Mouse (Mus musculus) frontal cortex, adult 2 months (tissue): Measurements from ENCODE around the gene Lrrc75a. TPM values are rescaled to one million over a fixed set of nuclear protein-coding genes. Genes with fewer than 3 reads are reported as not detected.

ENCODE experiments used
- DNase-seq, 2 experiments: peaks; one replicate each; pipeline ENCODE4 v3.0.0; 2022; ENCODE audit warnings: low spot score in 1 of 2; ENCODE audit errors: extremely low spot score in 1 of 2
- polyA plus RNA-seq: library from polyadenylated mRNA; depleted of rRNA; stranded (reverse); fragments of >200 nt; gene quantifications from 2 replicates; pipeline ENCODE4 v1.2.3, GENCODE M21; 2012

Gene Lrrc75a
- polyA plus RNA-seq, 1 experiment: 19.9 TPM

- DNase-seq: peak; percentile 56 to 83
Measured at GRCm38 (mm10) chr11:62645732-62646494, 2.4 kb downstream of the Lrrc75a start.

DNA sequence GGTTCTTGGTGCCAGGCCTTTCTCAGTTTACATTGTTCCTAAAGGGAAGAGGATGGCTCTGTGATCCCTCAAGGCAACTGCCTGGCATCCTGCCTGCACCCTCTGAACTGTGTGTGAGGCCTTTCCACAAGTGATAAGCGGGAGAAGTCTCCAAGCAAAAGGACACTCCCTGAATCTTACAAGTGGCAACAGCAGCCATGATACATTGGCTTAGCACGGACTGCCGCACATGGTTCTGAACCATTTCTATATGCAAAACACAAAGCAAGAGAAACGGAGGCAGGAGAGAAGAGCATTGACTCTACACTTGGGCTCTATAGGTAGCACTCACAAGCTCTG is 3.0 kb downstream of the Lrrc75a start:
- no peak for DNase-seq

DNA sequence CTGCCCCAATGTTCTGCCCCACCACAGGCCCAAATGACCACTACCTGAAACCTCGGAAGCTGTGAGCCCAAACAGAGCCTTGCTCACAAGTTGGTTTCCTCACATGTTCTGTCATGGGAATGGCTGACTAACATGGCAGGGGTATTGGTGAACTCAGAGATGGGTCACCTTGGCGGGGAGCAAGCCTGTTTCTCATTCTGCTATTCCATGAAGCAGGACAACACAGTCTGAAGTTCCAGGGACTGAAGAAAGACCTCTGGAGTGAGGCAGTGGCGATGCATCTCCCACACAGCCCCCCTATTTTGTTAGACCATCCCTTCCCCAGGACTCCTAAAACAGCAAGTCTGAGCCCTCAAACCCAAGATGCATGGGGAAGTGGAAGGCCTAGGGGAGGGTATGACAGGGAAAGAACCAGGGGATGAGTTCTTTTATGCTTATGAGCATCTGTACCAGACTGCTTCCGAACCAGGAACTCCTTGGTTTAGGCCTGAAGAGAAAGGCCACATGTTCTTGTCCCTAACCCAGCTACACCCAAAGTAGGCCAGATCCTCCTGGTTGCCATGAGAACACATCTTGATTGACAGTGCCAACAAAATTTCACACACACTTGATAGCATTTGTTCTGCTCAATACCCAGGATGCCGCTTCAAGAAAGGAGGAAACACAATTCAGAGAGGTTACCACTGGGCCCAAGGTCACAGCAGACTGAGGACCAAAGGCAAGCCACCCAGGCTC is 3.6 kb downstream of the Lrrc75a start:
- DNase-seq: no peak

GRCm38 (mm10) chr11:62643681-62644363 is 4.5 kb downstream of the Lrrc75a start:
- DNase-seq: no peak

GRCm38 (mm10) chr11:62643011-62643631 is 5.2 kb downstream of the Lrrc75a start:
- DNase-seq: no peak

DNA sequence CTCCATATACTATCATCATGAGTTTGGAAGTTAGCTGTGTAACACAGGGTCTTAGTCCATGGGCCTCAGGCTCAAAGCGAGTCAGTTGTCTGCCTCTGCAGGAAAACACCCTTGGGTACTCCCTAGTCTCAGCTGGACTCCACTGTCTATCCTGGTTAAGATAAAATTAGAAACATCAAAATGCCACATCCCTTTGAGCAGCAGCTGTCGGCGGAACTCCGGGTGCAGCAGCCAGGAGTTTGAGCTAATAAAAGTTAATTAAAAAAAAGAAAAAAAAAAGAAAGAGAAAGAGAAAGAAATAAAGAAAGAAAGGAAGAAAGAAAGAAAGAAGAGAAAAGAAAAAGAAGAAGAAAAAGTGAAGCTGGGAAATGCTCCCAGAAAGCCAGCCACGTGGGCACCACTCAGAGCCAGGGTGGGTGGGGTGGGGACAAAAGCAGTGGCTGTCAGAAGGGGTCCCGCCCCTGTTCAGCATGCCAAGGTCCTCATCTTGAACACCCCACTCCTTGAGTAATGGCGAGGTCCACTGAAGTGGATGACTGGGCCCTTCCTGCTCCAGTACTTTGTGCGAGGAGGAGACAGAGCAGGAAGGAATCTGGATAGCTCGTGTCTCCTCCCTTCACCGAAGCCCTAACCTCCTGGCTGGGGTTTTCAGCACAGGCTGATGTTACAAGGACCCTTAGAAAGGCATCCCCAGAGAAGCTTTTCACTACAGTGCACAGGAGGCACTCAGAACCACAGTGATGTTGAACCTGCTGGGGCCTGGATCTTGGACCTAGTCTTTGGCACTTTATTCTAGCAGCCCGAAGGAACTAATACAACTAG is 6.1 kb downstream of the Lrrc75a start:
- DNase-seq: no peak

DNA sequence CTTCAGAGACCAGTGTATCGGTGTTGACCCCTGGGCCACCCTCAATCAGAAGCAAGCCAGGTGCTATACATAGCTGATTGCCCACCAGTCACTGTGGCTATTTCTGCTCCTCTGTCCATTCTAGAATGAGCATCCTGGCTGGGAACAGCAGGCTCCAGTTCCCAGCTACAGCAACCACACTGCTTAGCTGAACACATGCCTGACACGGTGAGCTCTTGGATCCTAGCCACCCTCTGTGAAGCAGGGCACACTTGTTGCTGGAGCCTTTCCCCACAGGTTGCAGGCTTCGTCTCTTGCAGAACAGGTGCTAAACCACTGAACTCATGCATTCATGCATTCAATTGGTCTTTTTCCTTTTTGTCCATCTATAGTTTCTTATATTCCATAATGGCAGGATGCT is 7.9 kb downstream of the Lrrc75a start:
- DNase-seq: no peak

DNA sequence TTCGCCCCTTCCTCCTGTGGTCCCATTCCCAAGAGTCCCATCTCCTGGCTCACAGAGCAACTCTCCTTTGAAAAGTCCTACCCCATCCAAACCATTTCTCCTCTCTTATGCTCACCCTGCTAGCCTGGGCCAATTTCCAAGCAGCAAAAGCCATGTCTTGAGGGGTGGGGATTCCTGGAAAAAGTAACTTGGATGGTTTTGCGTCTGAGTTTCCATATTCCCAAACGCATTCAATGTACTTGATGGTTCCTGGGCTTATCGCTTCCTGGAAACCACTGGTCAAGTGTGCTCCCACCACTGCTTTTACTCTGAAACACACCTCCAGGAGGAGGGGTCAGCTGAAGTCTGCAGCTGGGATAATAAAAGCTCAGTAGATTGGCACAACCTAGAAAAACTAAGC is 9.9 kb downstream of the Lrrc75a start:
- no peak for DNase-seq

DNA sequence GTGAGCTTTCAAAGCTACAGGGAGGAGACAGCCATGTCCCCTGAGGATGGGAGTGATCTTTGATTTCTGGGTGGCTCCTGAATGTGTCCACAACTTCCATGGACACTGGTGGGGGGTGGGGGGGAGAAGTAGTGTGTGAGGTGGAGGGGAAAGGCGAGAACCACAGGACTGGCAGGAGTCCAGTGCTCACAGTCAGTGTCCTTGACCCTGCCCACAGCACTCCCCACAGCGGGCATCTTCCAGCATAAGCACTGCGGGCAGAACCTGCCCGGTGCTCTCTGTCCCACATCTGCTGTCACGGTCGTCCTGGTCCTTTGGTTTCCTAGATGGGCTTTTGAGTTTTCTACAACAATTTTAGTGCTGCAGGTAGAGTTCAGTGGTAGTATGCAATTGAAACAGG is 10.5 kb downstream of the Lrrc75a start:
- no peak for DNase-seq

DNA sequence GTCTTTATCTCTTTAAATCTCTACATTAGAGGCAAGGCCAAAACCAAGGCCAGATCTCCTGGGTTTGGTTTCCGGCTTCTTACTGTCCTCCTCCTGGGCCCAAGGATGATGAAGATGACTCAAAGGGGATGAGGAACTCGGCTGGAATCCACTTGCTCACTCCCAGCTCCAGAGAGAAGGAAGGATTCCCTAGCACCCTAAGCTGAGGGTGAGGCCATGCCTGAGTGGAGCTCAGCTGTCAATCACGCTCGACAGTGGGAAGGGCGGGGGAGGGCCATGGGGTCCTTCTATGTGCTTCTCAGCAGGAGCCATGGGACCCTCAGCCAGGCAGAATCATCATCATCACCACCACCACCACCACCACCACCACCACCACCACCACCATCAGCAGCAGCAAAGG is 10.9 kb downstream of the Lrrc75a start:
- no peak for DNase-seq

- DNase-seq: peak; percentile 79 to 83
Measured at GRCm38 (mm10) chr11:62636840-62637221, 11.5 kb downstream of the Lrrc75a start.

DNA sequence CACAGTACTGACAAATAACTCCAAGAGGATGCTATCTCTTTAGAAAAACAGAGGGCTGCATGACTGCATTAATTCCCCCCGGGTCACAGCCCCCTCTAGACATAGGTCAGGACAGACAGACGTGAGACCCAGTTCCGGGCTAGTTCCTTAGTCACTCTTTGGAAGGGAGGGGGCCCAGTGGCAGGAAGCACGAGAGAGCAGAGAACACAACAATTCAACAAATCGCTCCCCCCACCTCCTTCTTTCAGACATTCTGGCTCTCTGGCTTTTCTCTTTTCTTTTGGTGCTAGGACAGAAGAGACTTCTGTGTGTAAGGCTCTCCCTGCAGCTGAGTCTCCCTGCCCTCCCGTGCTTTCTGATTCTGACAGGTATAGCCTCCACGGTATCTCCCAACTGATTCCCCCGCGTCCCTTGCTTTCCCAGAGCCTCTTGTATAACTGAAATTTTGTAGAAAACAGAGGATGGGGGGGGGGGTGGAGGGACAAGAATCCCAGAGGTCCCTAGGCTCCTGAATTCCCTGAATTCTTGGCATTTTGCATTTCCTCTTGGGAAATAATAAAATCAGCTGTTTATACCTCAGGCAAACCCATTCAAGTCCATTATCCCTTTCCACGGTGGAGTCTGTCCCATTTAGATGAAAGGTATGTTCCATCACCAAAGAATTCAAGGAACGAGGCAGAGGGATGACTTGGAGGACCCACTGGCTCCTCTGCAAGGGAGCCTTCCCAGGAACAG is 12.1 kb downstream of the Lrrc75a start:
- no peak for DNase-seq

- DNase-seq: no peak
Measured at GRCm38 (mm10) chr11:62635406-62635805, 12.9 kb downstream of the Lrrc75a start.

GRCm38 (mm10) chr11:62631138-62631537 is 17.2 kb downstream of the Lrrc75a start:
- DNase-seq: no peak

GRCm38 (mm10) chr11:62630225-62630821 is 18.0 kb downstream of the Lrrc75a start:
- no peak for DNase-seq

DNA sequence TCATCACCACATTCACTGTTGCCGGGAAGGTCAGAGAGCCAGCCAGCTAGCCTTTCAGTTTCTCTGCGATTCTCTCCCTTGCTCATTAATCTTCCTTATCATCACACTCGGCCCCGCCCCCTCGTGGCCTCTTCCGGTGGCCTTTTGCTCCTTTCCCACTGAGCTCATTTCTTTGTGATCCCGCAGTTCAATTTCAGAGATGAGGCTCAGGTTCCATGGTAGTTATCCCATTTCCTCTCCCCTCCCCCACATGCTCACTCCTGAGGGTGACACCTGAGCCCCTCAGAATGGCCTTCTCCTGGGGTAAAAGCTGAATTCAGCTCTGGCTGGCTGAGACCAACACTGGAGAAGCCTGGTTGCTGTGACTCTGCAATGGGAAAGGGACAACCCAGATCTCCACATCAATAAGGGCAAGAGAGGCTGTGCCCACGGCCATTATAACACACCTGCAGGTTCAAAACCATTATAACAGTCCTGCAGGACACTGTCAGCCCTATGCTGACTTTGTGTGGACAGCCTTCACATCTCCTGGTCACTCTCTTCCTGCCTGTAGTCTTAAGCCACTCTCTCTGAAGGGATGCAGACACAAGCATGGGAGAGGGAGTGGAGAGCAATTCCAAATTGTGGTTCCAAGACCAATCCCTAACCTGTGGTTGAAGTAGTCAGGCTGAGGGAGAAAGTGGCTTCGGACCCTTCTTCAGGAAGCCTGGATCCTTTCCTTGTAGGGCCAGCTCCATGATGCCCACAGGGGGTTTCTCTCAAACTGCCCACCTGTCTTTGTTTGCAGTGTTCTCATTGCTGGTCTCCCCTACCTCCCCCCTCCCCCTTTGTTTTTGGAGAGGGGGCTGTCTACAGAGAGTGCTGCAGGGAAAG is 18.7 kb downstream of the Lrrc75a start:
- DNase-seq: no peak

DNA sequence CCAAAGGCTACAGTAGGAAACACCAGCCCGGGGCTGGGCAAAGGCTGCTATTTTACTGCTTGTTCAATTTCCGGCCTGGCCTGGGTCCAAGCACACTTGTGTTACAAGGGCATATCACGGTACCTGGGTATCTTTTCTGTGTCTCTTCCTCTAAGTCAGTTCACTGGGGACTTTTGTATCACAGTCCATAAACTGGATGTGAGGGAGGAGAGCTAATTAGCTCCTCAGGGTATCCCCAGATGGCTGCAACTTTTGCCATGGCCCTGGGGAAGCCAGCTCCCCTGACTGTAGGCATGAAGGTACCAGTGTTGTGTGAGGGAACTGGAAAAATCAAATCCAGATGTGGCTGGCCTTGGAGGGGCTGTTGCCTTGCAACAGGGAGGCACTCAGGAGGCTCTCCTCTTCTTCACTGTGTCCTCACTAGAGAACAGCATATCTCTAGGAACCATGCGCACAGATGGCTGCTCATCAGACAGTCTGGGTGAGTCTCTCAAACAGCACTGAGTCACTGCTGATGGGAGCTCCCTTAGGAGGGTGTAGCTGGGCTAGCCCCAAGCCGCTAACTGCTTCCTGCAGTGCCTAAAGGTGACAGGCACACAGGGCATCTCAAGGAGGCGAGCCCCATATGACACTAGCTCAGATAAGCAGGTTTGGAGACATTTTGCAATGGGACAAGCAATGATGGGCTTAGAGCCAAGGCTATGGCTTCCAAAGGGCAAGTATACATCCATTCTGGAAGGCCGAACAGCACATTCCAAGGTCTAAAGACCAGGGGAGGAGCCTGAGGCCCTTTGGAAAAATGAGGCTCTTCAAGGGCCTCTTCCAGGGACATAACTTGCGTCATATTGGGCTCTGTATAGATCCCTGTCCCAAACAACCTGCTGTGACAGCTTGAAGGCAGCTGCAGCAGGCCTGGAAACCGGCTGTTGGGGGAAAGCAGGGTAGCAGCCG is 23.7 kb downstream of the Lrrc75a start:
- DNase-seq: peak in 1 of 2 experiments; percentile 69
